ENCODE assay signal across 16 mouse cellular contexts in genomic region chr3:123526313-123527067, GRCm38 (mm10).
DNase-seq lines count a peak whose midpoint lies in the region; ATAC-seq and TF ChIP-seq lines count a peak whose summit lies in the region.
"Had no signal": no experiment of that assay in that cellular context is flagged by ENCODE, and none has a peak within 500 bp of the region (broad histone marks: within the 10 kb centered on the region; RNA-seq: fewer than 3 reads in every experiment).

No protein-coding gene starts in this region.

- H3K4me1 ChIP-seq in forebrain, embryonic 11.5 days (replicated peaks; ENCODE audit: control insufficient read depth, insufficient read depth, low read length) = no peaks in the 10 kb centered on the region
- H3K4me1 ChIP-seq in forebrain, postnatal 0 days (ENCODE audit: insufficient read depth) = no peaks in the 10 kb centered on the region
- peaks cover 12% of the 10 kb centered on the region for H3K4me1 ChIP-seq in cerebellum, adult 2 months (ENCODE audit: control insufficient read depth, insufficient read depth, low read length)
- H3K4me1 ChIP-seq in midbrain, embryonic 11.5 days (ENCODE audit: control insufficient read depth, insufficient read depth, low read length) = peaks cover 2% of the 10 kb centered on the region; the same call in 1 of the 2 replicates
- 0 out of 2 replicates have a peak, but pooled peaks cover 3% of the 10 kb centered on the region for H3K4me1 ChIP-seq in embryonic facial prominence, embryonic 10.5 days
- H3K4me1 ChIP-seq: heart, embryonic 12.5 days had no signal

- H3K9me3 ChIP-seq in forebrain, embryonic 11.5 days (ENCODE audit: control insufficient read depth, low read length) = no peaks in the 10 kb centered on the region
- no peaks in the 10 kb centered on the region for H3K9me3 ChIP-seq in forebrain, postnatal 0 days (ENCODE audit: low read length)
- H3K9me3 ChIP-seq in midbrain, embryonic 11.5 days (ENCODE audit: control insufficient read depth, low read length) = no peaks in the 10 kb centered on the region
- no peaks in the 10 kb centered on the region for H3K9me3 ChIP-seq in embryonic facial prominence, embryonic 10.5 days
- H3K9me3 ChIP-seq: heart, embryonic 12.5 days had no signal

- TF ChIP-seq POLR2A in cerebellum, adult 2 months (IDR thresholded peaks at IDR 0.05; ENCODE audit: borderline replicate concordance, insufficient read depth, low read length) = no peak

- H3K27ac ChIP-seq in forebrain, embryonic 11.5 days (ENCODE audit: low read depth, low read length) = no peak overlapping the region
- no peak overlapping the region for H3K27ac ChIP-seq in forebrain, postnatal 0 days (ENCODE audit: low read depth, low read length)
- 0 out of 2 replicates have a peak overlapping the region, but pooled peaks have one; percentile 28 for H3K27ac ChIP-seq in cerebellum, adult 2 months (ENCODE audit: insufficient read depth, low read length)
- H3K27ac ChIP-seq in midbrain, embryonic 11.5 days (ENCODE audit: low read depth, low read length) = no peak overlapping the region; the same call in 1 of the 2 replicates
- H3K27ac ChIP-seq in embryonic facial prominence, embryonic 10.5 days (replicated peaks) = no peak overlapping the region

- 61% methylated on average over 11 of the region's 11 CpGs for WGBS in forebrain, embryonic 11.5 days
- 45% methylated on average over 11 of the region's 11 CpGs for WGBS in forebrain, postnatal 0 days
- 16% methylated on average over 11 of the region's 11 CpGs for WGBS in cerebellum, adult 2 months
- WGBS in midbrain, embryonic 11.5 days = 53% methylated on average over 11 of the region's 11 CpGs
- 77% methylated on average over 11 of the region's 11 CpGs for WGBS in embryonic facial prominence, embryonic 10.5 days

- no peak overlapping the region for H3K9ac ChIP-seq in forebrain, embryonic 11.5 days (ENCODE audit: low read length)
- H3K9ac ChIP-seq in forebrain, postnatal 0 days = no peak overlapping the region
- H3K9ac ChIP-seq in midbrain, embryonic 11.5 days (ENCODE audit: low read length) = no peak overlapping the region
- H3K9ac ChIP-seq: heart, embryonic 12.5 days had no signal

- peak; percentile 62; the same call in 1 of the 2 replicates for ATAC-seq in forebrain, embryonic 11.5 days (replicated peaks; ENCODE audit: low FRiP score)
- ATAC-seq in forebrain, postnatal 0 days = no peak
- ATAC-seq in midbrain, embryonic 11.5 days (ENCODE audit: low FRiP score) = peak; percentile 61
- ATAC-seq in granulocyte monocyte progenitor cell, adult 5-6 weeks (replicated peaks; ENCODE audit: poor library complexity, severe bottlenecking) = no peak
- ATAC-seq in CD4-positive, CD25-positive, alpha-beta regulatory T cell, adult 4 months = no peak

- H3K4me3 ChIP-seq in forebrain, embryonic 11.5 days (ENCODE audit: low read depth, low read length) = no peak overlapping the region
- H3K4me3 ChIP-seq in forebrain, postnatal 0 days (ENCODE audit: low read depth, low read length) = no peak overlapping the region
- H3K4me3 ChIP-seq in cerebellum, adult 2 months (replicated peaks; ENCODE audit: insufficient read depth, low read depth, low read length) = no peak overlapping the region
- H3K4me3 ChIP-seq in midbrain, embryonic 11.5 days (ENCODE audit: low read depth, low read length) = no peak overlapping the region
- no peak overlapping the region for H3K4me3 ChIP-seq in embryonic facial prominence, embryonic 10.5 days
- H3K4me3 ChIP-seq: erythroblast, embryonic 14.5 days; heart, embryonic 12.5 days had no signal

- TF ChIP-seq CTCF in forebrain, postnatal 0 days (IDR thresholded peaks at IDR 0.05; ENCODE audit: low read depth) = no peak
- TF ChIP-seq CTCF in cerebellum, adult 2 months (IDR thresholded peaks at IDR 0.05; ENCODE audit: borderline replicate concordance, insufficient read depth, low read depth, low read length) = 0 out of 2 replicates have a peak, but pooled peaks have one; percentile 4

- no peaks in the 10 kb centered on the region for H3K27me3 ChIP-seq in forebrain, embryonic 11.5 days (ENCODE audit: control insufficient read depth, insufficient read depth, low read length)
- no peaks in the 10 kb centered on the region for H3K27me3 ChIP-seq in forebrain, postnatal 0 days (ENCODE audit: insufficient read depth, low read length)
- H3K27me3 ChIP-seq in cerebellum, adult 2 months (ENCODE audit: control insufficient read depth, insufficient read depth, low read length) = no peaks in the 10 kb centered on the region
- H3K27me3 ChIP-seq in midbrain, embryonic 11.5 days (ENCODE audit: control insufficient read depth, insufficient read depth, low read length) = no peaks in the 10 kb centered on the region
- H3K27me3 ChIP-seq in embryonic facial prominence, embryonic 10.5 days (replicated peaks; ENCODE audit: low read depth, poor library complexity, severe bottlenecking) = no peaks in the 10 kb centered on the region
- H3K27me3 ChIP-seq: heart, embryonic 12.5 days had no signal

- DNase-seq in forebrain, embryonic 11.5 days (ENCODE audit: low spot score) = no peak
- DNase-seq in forebrain, postnatal 0 days = no peak
- DNase-seq in brain, adult 2 months (ENCODE audit: low read depth, low spot score) = peak; percentile 74
- DNase-seq in cerebellum, adult 2 months = peak; percentile 50 to 76
- peak; percentile 85 for DNase-seq in midbrain, embryonic 11.5 days (ENCODE audit: low spot score, missing footprints)
- no peak for DNase-seq in embryonic facial prominence, embryonic 10.5 days (ENCODE audit: low spot score)
- DNase-seq: adrenal gland, adult 8-10 months; kidney, adult 8-10 months; kidney, postnatal 25 days; liver; lung, adult 18-20 months; thymus, adult 18-20 months had no signal

- no peak overlapping the region for H3K4me2 ChIP-seq in forebrain, embryonic 11.5 days (ENCODE audit: low read depth, low read length, severe bottlenecking)
- no peak overlapping the region for H3K4me2 ChIP-seq in forebrain, postnatal 0 days (ENCODE audit: low read depth)
- no peak overlapping the region for H3K4me2 ChIP-seq in midbrain, embryonic 11.5 days
- H3K4me2 ChIP-seq: heart, embryonic 12.5 days had no signal

- no peaks in the 10 kb centered on the region for H3K36me3 ChIP-seq in forebrain, embryonic 11.5 days (ENCODE audit: control insufficient read depth, insufficient read depth, low read length)
- H3K36me3 ChIP-seq in forebrain, postnatal 0 days (ENCODE audit: insufficient read depth) = no peaks in the 10 kb centered on the region
- H3K36me3 ChIP-seq in midbrain, embryonic 11.5 days (ENCODE audit: control insufficient read depth, insufficient read depth, low read length) = no peaks in the 10 kb centered on the region
- H3K36me3 ChIP-seq in embryonic facial prominence, embryonic 10.5 days (replicated peaks) = no peaks in the 10 kb centered on the region
- H3K36me3 ChIP-seq: heart, embryonic 12.5 days had no signal

Comparison
In these comparisons a context has a peak if more than half of its experiments do, and no peak if none do; other contexts are left out.
1. ATAC-seq: peak in forebrain, embryonic 11.5 days (single experiment) and midbrain, embryonic 11.5 days (single experiment); none in forebrain, postnatal 0 days (single experiment), granulocyte monocyte progenitor cell, adult 5-6 weeks (single experiment) and CD4-positive, CD25-positive, alpha-beta regulatory T cell, adult 4 months (single experiment).
2. DNase-seq: peak in brain, adult 2 months (single experiment), cerebellum, adult 2 months (2 of 2) and midbrain, embryonic 11.5 days (single experiment); none in forebrain, embryonic 11.5 days (single experiment), forebrain, postnatal 0 days (single experiment) and embryonic facial prominence, embryonic 10.5 days (single experiment).